Mouse (Mus musculus) liver, embryonic 14.5 days (tissue): ENCODE measurements around the gene Afp. TPM values are rescaled to one million over a fixed set of nuclear protein-coding genes. Genes with fewer than 3 reads are reported as not detected.

Experiments
- ATAC-seq: fragments of 200-750 bp; cut with Nextera tagmentation; 2 replicates; pipeline ENCODE4 v1.8.0; 2017; ENCODE audit warnings: moderate number of reproducible peaks, mild to moderate bottlenecking, moderate library complexity; ENCODE audit not compliant: insufficient read depth
- DNase-seq, 3 experiments: peaks; one replicate each; pipeline ENCODE4 v3.0.0-alpha.2; 2012 to 2013; ENCODE audit warnings: low read depth in 3 of 3, low spot score in 3 of 3
- H3K27ac ChIP-seq: fragments of 300-500 bp; sonication (generic); 2 replicates; pipeline ENCODE4 v1.5.1; 2014; ENCODE audit warnings: moderate library complexity, mild to moderate bottlenecking, control low read depth, inconsistent platforms
- H3K27me3 ChIP-seq: fragments of 300-500 bp; sonication (generic); 2 replicates; pipeline ENCODE4 v1.6.1; 2014; ENCODE audit warnings: mild to moderate bottlenecking, low read length, moderate library complexity; ENCODE audit not compliant: control insufficient read depth, insufficient read depth
- H3K36me3 ChIP-seq: fragments of 300-500 bp; sonication (generic); replicated peaks from 2 replicates; pipeline ENCODE4 v1.6.1; 2014; ENCODE audit warnings: low read depth; ENCODE audit not compliant: control insufficient read depth, insufficient read depth
- H3K4me1 ChIP-seq, 2 experiments: fragments of 200-500 bp in 1 of 2; fragments of 300-500 bp in 1 of 2; sonication (generic) in 1 of 2; replicated peaks; 2 replicates each; pipeline ENCODE4 v1.6.1; 2012 to 2014; ENCODE audit warnings: antibody characterized with exemption in 1 of 2, inconsistent platforms in 1 of 2, low read length in 1 of 2; ENCODE audit not compliant: control insufficient read depth in 2 of 2, insufficient read depth in 2 of 2
- H3K4me2 ChIP-seq: fragments of 300-500 bp; sonication (generic); 2 replicates; pipeline ENCODE4 v1.6.1; 2014; ENCODE audit warnings: low read depth, mild to moderate bottlenecking, control low read depth, moderate library complexity
- H3K4me3 ChIP-seq, 2 experiments: fragments of 200-500 bp in 1 of 2; fragments of 300-500 bp in 1 of 2; sonication (generic) in 1 of 2; 2 replicates each; pipeline ENCODE4 v1.5.1; 2012 to 2014; ENCODE audit warnings: low read depth in 2 of 2, low read length in 2 of 2, mild to moderate bottlenecking in 2 of 2, control low read depth in 1 of 2, inconsistent platforms in 1 of 2, moderate library complexity in 1 of 2; ENCODE audit not compliant: insufficient read depth in 1 of 2
- H3K9ac ChIP-seq: fragments of 300-500 bp; sonication (generic); replicated peaks from 2 replicates; pipeline ENCODE4 v1.6.1; 2014; ENCODE audit warnings: mild to moderate bottlenecking, control low read depth, moderate library complexity
- H3K9me3 ChIP-seq: fragments of 300-500 bp; sonication (generic); 2 replicates; pipeline ENCODE4 v1.6.1; 2016; ENCODE audit warnings: low read length, mixed read lengths; ENCODE audit not compliant: control insufficient read depth
- CTCF ChIP-seq: IDR thresholded peaks from 2 replicates; pipeline ENCODE4 v1.5.1; 2016; ENCODE audit warnings: antibody characterized with exemption, low read depth, control low read depth
- EP300 ChIP-seq: IDR thresholded peaks from 2 replicates; pipeline ENCODE4 v1.6.1; 2016; ENCODE audit warnings: antibody characterized with exemption, low read depth
- WGBS: fragments of 180-500 bp; shearing (Covaris S2); extraction: QIAGEN DNeasy Blood & Tissue Kit; methylation state at CpG from one replicate; pipeline ENCODE4 v1.1.7; 2014; ENCODE audit not compliant: insufficient replicate concordance; 5-methylcytosine and 5-hydroxymethylcytosine counted together
- polyA plus RNA-seq, 2 experiments: library from polyadenylated mRNA; depleted of rRNA in 1 of 2; stranded (reverse) in 1 of 2; unstranded in 1 of 2; fragments of >200 nt; fragmentation: Nextera tagmentation in 1 of 2; extraction: Ambion mirVana in 1 of 2; gene quantifications; 2 replicates each; pipeline versions ENCODE4 v1.2.1 to v1.2.3; 2012 to 2014

Gene Afp
- polyA plus RNA-seq, 2 experiments: 8,021 to 11,484 TPM

GRCm38 (mm10) chr5:90473902-90474301 lies 16.6 kb upstream of the Afp start:
- H3K36me3 ChIP-seq: no peaks in the 10 kb centered on the region
- no peaks in the 10 kb centered on the region for H3K9me3 ChIP-seq
- no peaks in the 10 kb centered on the region for H3K4me1 ChIP-seq
- no peak for DNase-seq
- ATAC-seq: no peak
- H3K4me2 ChIP-seq: no peak overlapping the region
- H3K27me3 ChIP-seq: no peaks in the 10 kb centered on the region
- no peak overlapping the region for H3K27ac ChIP-seq
- H3K4me3 ChIP-seq: no peak overlapping the region
- no peak overlapping the region for H3K9ac ChIP-seq
- 61% methylated on average over 4 of the region's 4 CpGs for WGBS
- no peak for TF ChIP-seq EP300
- TF ChIP-seq CTCF: no peak

- TF ChIP-seq CTCF (no peak), EP300 (no peak)
- Histone ChIP-seq H3K27me3 (no peaks in the 10 kb centered on the region), H3K9me3 (no peaks in the 10 kb centered on the region), H3K4me1 (no peaks in the 10 kb centered on the region), H3K4me2 (no peak overlapping the region), H3K9ac (no peak overlapping the region), H3K27ac (no peak overlapping the region), H3K4me3 (no peak overlapping the region), H3K36me3 (no peaks in the 10 kb centered on the region)
- DNase-seq (no peak), ATAC-seq (peak; percentile 11; the same call in 1 of the 2 replicates)
- WGBS: 63% methylated on average over 5 of the region's 5 CpGs
Measured at GRCm38 (mm10) chr5:90474369-90474768, 16.2 kb upstream of the Afp start.

- DNase-seq: no peak
- no peak overlapping the region for H3K9ac ChIP-seq
- WGBS: 76% methylated on average over 3 of the region's 3 CpGs
- no peaks in the 10 kb centered on the region for H3K27me3 ChIP-seq
- ATAC-seq: no peak
- no peaks in the 10 kb centered on the region for H3K4me1 ChIP-seq
- no peaks in the 10 kb centered on the region for H3K36me3 ChIP-seq
- no peak overlapping the region for H3K4me3 ChIP-seq
- no peak for TF ChIP-seq CTCF
- TF ChIP-seq EP300: no peak
- H3K27ac ChIP-seq: no peak overlapping the region
- no peaks in the 10 kb centered on the region for H3K9me3 ChIP-seq
- H3K4me2 ChIP-seq: no peak overlapping the region
Measured at GRCm38 (mm10) chr5:90476741-90477140, 13.8 kb upstream of the Afp start.

GRCm38 (mm10) chr5:90477308-90478140 lies 13.0 kb upstream of the Afp start:
- H3K27ac ChIP-seq: no peak overlapping the region

GRCm38 (mm10) chr5:90478886-90479285 lies 11.7 kb upstream of the Afp start:
- no peak overlapping the region for H3K4me2 ChIP-seq
- H3K27me3 ChIP-seq: no peaks in the 10 kb centered on the region
- no peak for DNase-seq
- 18% methylated on average over 1 of the region's 1 CpGs for WGBS
- H3K27ac ChIP-seq: no peak overlapping the region
- no peaks in the 10 kb centered on the region; a peak in 1 of 4 replicates for H3K4me1 ChIP-seq
- no peaks in the 10 kb centered on the region for H3K36me3 ChIP-seq
- TF ChIP-seq CTCF (no peak), EP300 (no peak)
- no peak for ATAC-seq
- no peak overlapping the region for H3K9ac ChIP-seq
- H3K9me3 ChIP-seq: no peaks in the 10 kb centered on the region
- no peak overlapping the region for H3K4me3 ChIP-seq

More at GRCm38 (mm10) chr5:90477308-90478140, 13.0 kb upstream of the Afp start:
- no peak overlapping the region for H3K9ac ChIP-seq
- no peak overlapping the region for H3K4me2 ChIP-seq
- H3K27me3 ChIP-seq: no peaks in the 10 kb centered on the region
- H3K4me3 ChIP-seq: no peak overlapping the region
- WGBS: 39% methylated on average over 7 of the region's 7 CpGs
- no peaks in the 10 kb centered on the region for H3K4me1 ChIP-seq
- ATAC-seq: peak; percentile 32
- DNase-seq: no peak
- no peak for TF ChIP-seq EP300
- TF ChIP-seq CTCF: no peak
- H3K36me3 ChIP-seq: no peaks in the 10 kb centered on the region
- no peaks in the 10 kb centered on the region for H3K9me3 ChIP-seq
